Mouse (Mus musculus) megakaryocyte, adult 5-6 weeks (primary cell): ENCODE results near the gene Ankrd17. TPM values are rescaled to one million over a fixed set of nuclear protein-coding genes. Genes with fewer than 3 reads are reported as not detected.
A peak's percentile ranks its signal among the peaks of the same experiment; 100 is the strongest.

Source experiments
- ATAC-seq: 2 replicates; pipeline ENCODE4 v1.8.0; 2016; ENCODE audit warnings: mild to moderate bottlenecking, inconsistent platforms; ENCODE audit not compliant: poor library complexity, severe bottlenecking
- total RNA-seq, 2 experiments: library from RNA; stranded (forward) in 1 of 2; stranded (reverse) in 1 of 2; fragments of 153-499, 151-499 nt in 1 of 2; fragments of 221-1000, 200-1000 nt in 1 of 2; gene quantifications; 2 replicates each; pipeline versions ENCODE4 v1.2.3 to v1.2.4; 2015 to 2017

Gene Ankrd17
- total RNA-seq (2015) (54.9 and 57.0 TPM in 2 replicates), total RNA-seq (2017) (44.0 and 61.7 TPM in 2 replicates)

DNA sequence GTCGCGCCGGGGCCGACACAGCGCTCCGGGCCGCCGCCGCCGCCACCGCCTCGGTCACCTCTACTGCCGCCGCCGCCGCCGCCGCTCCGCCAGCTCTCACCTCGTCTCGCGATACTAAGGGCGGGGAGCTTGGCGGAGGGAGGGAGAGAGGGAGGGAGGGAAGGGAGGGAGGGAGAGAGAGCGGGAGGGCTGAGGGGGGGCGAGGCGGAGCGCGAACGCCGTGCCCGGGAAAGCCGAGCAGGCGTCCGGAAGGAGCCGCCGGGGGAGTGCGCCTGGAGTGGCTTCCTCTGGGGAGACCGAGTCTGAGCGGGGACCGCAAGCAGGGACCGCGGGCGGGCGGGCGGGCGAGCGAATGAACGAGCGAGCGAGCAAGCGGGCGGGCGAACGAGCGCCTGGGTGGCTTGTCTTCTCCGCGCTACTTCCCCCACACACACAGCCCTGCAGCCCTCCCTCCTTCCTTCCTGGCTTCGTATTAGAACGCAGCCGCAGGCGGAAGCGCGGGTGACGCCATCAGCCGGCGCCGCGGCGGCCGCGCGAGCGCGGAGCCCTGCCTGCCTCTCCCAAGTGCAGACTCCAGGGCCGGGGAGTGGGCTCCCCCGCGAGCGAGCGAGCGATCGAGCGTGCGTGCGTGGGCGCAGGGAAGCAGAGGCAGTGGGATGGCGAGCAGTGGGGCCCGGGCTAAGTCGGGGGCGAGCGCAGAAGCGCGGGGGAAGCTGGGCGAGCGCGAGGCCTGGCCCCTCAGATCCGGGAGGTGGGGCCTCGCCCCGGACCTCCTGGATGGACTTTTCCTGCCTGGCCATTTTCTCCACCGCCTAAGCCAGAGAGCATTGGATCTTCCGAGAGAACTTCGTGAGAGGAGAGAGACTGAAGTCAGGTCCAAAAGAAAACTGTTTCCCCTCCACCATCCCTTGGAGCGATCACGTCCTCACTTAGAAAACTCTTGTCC lies at the start of gene Ankrd17:
Gene Ankrd17 (minus strand): TSS at position 457 of the 946 bp plus-strand sequence.
- ATAC-seq, result peak; percentile 80

- no peak for ATAC-seq
Measured at GRCm38 (mm10) chr5:90414925-90415295, 48.5 kb upstream of the Ankrd17 start.

GRCm38 (mm10) chr5:90414142-90414924 lies 48.0 kb upstream of the Ankrd17 start:
- ATAC-seq, result no peak

GRCm38 (mm10) chr5:90405210-90405609 lies 38.8 kb upstream of the Ankrd17 start:
- ATAC-seq, result no peak

DNA sequence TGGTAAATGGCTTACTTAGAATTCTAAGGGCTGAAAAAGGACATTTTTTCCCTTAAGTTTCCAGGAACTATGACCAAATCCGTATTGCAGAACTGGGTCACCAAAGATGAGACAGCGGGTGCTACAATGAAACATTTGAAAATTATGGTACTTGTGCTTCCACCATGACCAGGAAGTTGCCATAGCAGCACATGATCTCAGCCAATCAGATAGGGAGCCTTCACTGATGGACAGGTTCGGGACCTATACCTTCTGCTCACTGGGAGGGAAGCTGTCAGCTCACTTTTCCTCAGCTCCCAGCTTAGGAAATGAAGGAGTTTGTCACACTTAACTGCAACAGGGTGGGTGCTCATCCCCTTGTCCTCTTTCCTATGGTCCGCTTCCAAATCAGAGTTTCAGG lies 30.4 kb upstream of the Ankrd17 start:
- no peak for ATAC-seq

- no peak for ATAC-seq
Measured at GRCm38 (mm10) chr5:90394322-90394721, 27.9 kb upstream of the Ankrd17 start.

DNA sequence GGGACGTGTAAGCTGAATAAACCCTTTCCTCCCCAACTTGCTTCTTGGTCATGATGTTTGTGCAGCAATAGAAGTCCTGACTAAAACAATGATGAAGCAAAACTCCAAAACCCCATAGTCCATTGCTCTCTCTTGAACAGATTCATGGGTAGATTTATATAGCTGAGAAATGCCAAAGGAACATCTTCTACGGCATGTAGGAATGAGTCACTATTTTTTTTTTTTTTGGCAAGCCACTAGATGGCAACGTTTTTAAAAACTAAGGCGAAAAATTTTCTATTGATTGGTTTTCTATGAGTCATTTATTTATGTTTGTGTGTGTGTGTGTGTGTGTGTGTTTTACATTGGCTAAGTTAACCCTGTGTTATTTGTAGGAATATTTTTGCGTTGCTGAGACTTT lies 27.4 kb upstream of the Ankrd17 start:
- ATAC-seq, result no peak

- peak; percentile 64 for ATAC-seq
Measured at GRCm38 (mm10) chr5:90383080-90383479, 16.7 kb upstream of the Ankrd17 start.

- ATAC-seq, result no peak
Measured at GRCm38 (mm10) chr5:90381458-90381857, 15.1 kb upstream of the Ankrd17 start.

GRCm38 (mm10) chr5:90373708-90374107 lies 7.3 kb upstream of the Ankrd17 start:
- no peak for ATAC-seq

GRCm38 (mm10) chr5:90370401-90370800 lies 4.0 kb upstream of the Ankrd17 start:
- ATAC-seq, result no peak

- no peak for ATAC-seq
Measured at GRCm38 (mm10) chr5:90367067-90367303, 608 bp upstream of the Ankrd17 start, which contains the start of gene Gm9958. TSS of gene Gm9958 (plus strand) at chr5:90367204.

GRCm38 (mm10) chr5:90365141-90365951 lies 1.0 kb downstream of the Ankrd17 start:
- ATAC-seq, result peak; percentile 21

DNA sequence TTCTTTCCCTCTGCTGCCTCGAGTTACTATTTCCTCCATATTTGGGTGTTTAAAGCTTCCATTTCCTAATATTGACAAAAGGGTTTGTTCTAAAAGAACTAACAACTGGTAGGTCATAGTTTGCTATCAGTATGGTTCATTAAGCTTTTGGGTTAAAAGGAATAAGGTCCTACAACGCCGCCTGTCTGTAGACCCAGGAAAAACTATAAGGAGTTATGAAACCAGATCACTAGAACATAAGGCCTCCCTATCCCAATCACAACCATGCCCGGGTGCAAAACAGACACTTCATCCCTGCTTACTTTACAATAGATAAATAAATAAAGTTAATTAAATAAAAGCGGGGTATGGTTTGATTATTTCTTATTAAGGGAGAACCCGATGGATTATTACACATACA lies 1.9 kb downstream of the Ankrd17 start:
- ATAC-seq, result peak; percentile 48

- no peak for ATAC-seq
Measured at GRCm38 (mm10) chr5:90355824-90356223, 10.6 kb downstream of the Ankrd17 start.

GRCm38 (mm10) chr5:90353552-90354317 lies 12.6 kb downstream of the Ankrd17 start:
- no peak for ATAC-seq

- ATAC-seq, result no peak
Measured at GRCm38 (mm10) chr5:90346877-90347276, 19.5 kb downstream of the Ankrd17 start.

GRCm38 (mm10) chr5:90340847-90341246 lies 25.5 kb downstream of the Ankrd17 start:
- ATAC-seq, result no peak

DNA sequence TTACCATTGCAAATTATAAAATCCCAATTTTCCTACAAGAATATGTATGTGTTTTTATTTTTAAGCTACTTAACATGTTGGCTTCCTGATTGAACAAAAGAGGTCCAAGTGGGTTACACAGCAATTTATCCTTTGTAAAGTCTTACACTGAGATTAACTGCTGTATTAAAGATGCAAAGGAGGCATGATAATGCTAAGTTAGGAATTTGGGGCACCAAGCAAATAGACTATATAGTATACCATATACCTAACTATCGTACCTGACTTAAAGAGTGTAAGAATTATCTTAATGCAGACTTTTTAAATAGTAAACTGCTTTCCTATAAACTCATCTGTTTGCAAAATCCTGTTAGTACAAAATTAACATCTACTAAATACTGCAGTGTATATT lies 26.4 kb downstream of the Ankrd17 start:
- ATAC-seq, result no peak
